Mouse (Mus musculus) c-Kit-negative CD71-positive TER-119-positive erythroid progenitor cells, embryonic 14.5 days (primary cell): Measurements from ENCODE around the gene Was.
"Not testable (repeated sequence)": the region's sequence is repeated elsewhere in the genome, so short reads cannot be mapped to it uniquely, and the experiment has no call there.

ENCODE experiments used
- DNase-seq: peaks from one replicate; pipeline ENCODE4 v3.0.0-alpha.2; 2013; ENCODE audit warnings: low read depth, low spot score

Was gene

DNA sequence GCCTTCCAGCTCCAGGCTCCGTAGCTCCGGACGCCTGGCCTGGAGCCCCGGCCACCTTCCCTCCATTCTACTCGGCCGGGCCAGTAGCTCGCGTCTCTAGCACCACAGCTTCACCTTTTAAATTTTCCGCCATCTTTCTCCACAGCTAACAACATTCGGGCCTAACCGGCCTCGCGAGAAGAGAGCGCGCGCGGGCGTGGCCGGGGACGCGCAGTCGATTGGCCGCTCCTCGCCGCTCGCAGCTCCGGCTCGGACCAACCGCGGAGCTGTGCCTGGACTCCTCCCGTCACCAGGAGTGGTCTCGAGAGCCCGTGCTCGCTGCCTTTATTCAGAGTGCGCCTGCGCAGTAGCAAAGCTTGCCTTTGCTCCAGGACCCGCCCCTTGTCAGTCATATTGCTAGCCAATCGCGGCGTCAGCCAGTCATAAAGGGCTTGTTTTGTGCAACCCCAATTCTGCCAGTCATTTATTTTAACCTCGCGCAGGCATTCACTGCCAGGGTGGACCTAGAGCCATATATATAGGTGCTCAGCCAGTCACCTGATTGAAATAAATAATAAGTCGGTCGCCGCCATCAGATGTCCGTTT lies 15.8 kb downstream of the Was start, which contains the start of gene Suv39h1:
Suv39h1 (minus strand) TSS at position 331 of the 585 bp plus-strand sequence.
- DNase-seq, result peak; percentile 87

DNA sequence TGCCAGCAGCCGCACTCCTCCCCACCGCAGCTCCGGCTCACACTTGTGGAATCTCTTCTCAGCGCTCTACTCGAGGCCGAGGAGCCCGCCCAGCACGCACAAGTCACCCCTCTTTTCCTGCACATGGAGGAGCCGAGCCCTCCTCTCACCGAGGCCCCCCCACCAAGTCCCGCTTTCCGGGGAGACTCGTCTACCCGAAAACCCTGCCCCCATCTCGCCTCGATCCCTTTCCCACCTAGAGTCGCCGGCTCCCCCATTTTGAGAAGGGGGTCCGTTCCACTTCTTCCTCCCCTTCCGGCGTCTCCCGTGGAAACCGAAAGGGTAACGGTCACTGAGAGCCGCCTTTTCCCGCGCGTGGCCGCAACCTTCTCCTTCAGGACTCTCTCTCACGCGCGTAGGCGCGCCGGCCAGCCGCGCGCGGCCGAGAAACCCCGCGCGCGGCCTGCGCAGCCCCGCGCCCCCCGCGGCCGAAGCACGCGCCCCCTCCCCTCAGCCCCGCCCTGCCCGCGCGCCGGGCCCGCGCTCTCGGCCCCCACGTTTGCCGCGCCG lies 16.3 kb downstream of the Was start:
- no peak for DNase-seq

DNA sequence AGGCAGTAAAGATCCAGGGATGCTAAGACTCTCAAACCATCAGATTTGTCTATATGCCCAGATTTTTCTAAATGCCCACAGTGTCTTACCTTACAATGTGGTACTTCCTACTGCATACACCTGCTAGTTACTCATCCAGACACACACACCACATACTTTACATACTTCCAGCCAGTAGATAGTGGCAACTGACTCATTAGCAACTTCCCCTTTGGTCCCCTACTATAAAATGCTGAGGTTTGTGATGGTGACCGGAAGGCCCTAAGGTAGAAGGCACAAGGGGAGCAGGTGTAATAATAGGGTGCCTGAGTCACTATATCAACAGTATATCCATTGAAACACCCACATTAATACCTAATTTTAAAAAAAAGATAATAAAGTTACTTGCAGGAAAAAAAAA lies 21.1 kb downstream of the Was start:
- no peak for DNase-seq

DNA sequence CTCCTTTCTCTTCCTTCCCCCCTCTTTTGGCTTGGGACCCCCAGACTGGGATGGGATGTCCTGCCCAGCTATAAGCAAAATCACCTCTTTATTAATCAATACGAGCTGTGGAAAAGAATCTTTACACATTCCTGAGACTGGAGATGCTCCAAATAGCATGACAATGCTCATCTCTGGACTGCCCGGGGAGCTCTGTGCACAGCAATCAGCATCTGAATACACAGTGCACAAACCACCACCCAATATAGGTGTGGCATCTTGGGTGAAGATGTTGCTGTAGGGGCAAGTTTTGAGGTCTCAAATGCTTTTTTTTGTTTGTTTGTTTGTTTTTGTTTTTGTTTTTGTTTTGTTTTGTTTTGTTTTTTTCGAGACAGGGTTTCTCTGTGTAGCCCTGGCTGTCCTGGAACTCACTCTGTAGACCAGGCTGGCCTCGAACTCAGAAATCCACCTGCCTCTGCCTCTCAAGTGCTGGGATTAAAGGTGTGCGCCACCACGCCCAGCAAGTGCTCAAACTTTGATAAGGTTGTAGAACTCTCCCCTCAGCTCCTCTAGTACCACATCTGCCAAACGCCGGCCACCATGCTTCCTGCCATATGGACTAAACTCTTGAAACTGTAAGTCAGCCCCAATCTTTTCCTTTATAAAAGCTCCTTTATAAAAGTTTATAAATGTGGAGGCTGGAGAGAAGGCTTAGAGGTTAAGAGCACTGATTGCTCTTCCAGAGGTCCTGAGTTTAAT lies 39.1 kb downstream of the Was start:
- DNase-seq, result not testable (repeated sequence)

DNA sequence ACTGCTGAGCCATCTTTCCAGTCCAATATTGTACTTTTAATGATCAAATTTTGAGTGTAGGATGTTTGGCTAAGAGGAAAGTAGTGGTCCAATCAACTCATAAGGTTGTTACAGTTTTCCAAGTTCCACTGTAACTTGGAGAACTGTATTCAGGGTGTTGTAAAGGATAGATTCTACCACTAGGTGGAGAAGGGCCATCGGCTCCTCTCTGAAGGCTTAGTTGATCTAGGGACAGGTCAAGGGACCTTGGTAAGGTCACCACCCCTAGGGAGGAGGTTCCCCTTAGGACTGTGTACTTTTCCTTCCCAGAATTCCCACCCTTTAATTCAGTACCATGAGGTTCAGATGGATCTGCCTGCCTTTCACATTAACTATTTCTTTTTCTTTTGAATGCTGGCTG lies 57.3 kb downstream of the Was start:
- no peak for DNase-seq
